16 mouse cellular contexts compared by ENCODE assay signal in the genomic region with DNA sequence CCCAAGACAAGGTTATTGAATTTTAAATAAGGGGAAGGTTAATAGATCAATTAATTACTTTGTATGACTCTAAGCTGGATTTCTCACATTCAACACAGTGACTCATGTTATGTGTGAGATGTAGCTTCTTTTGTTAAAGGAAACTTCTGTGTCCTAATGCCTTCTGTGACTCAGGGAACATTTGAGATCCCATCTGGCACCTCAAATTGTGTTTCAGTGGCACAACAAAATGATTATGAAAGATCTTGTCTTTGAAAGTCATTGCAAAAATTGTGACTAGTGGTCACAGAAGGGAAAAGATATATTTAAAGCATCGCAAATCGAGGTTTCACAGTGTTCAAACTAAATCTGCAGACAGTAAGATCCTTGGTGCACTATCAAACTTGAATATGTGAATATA.
DNase-seq lines count a peak whose midpoint lies in the region.
"Had no signal": no experiment of that assay in that cellular context is flagged by ENCODE, and none has a peak within 500 bp of the region (broad histone marks: within the 10 kb centered on the region; RNA-seq: fewer than 3 reads in every experiment).

No protein-coding gene starts in this region.

- peak; percentile 6 to 33 for DNase-seq in frontal cortex, postnatal 36 days (ENCODE audit: low spot score in 2 of 2)
- DNase-seq in frontal cortex, postnatal 14 days (ENCODE audit: low spot score in 2 of 2) = no peak
- peak; percentile 5 for DNase-seq in right cerebral cortex, adult 18-20 months
- DNase-seq in right cerebral cortex, postnatal 4 days = no peak
- peak; percentile 46 to 49 for DNase-seq in layer of hippocampus, adult 8-10 months (ENCODE audit: low spot score in 2 of 2)
- no peak for DNase-seq in thymus, postnatal 36 days
- no peak for DNase-seq in neural tube, embryonic 10.5 days (ENCODE audit: extremely low spot score, low spot score)
- DNase-seq: adrenal gland, adult 2 months; adrenal gland, postnatal 36 days; cerebellum, adult 2 months; cerebellum, postnatal 14 days; heart, postnatal 14 days; kidney, adult 18-20 months; kidney, postnatal 25 days; left cerebral cortex, postnatal 4 days; liver, postnatal 0 days had no signal

Comparison
In these comparisons a context has a peak if more than half of its experiments do, and no peak if none do; other contexts are left out.
1. DNase-seq: peak in frontal cortex, postnatal 36 days (2 of 2), right cerebral cortex, adult 18-20 months (single experiment) and layer of hippocampus, adult 8-10 months (2 of 2); none in frontal cortex, postnatal 14 days (0 of 2), right cerebral cortex, postnatal 4 days (single experiment), thymus, postnatal 36 days (0 of 2) and neural tube, embryonic 10.5 days (single experiment).